Mouse (Mus musculus): Measurements from ENCODE around the gene Gprin2.
A peak's percentile ranks its signal among the peaks of the same experiment; 100 is the strongest.

Gprin2 gene

GRCm38 (mm10) chr14:34201231-34202035 lies at the start of gene Gprin2:
Gene Gprin2, minus strand, starts transcription at chr14:34201653.
- no peak for DNase-seq (ENCODE audit: extremely low spot score, low read depth, low spot score)

GRCm38 (mm10) chr14:34240676-34241075 lies 39.2 kb upstream of the Gprin2 start:
- DNase-seq (ENCODE audit: extremely low spot score, low read depth, low spot score), result no peak

GRCm38 (mm10) chr14:34240263-34240662 lies 38.8 kb upstream of the Gprin2 start:
- no peak for DNase-seq (ENCODE audit: extremely low spot score, low read depth, low spot score)

GRCm38 (mm10) chr14:34234630-34235380 lies 33.4 kb upstream of the Gprin2 start:
- DNase-seq (ENCODE audit: extremely low spot score, low read depth, low spot score), result peak; percentile 22

- no peak for DNase-seq (ENCODE audit: extremely low spot score, low read depth, low spot score)
Measured at GRCm38 (mm10) chr14:34233846-34234245, 32.4 kb upstream of the Gprin2 start.

GRCm38 (mm10) chr14:34232866-34233680 lies 31.6 kb upstream of the Gprin2 start:
- no peak for DNase-seq (ENCODE audit: extremely low spot score, low read depth, low spot score)

GRCm38 (mm10) chr14:34232340-34232739 lies 30.9 kb upstream of the Gprin2 start:
- no peak for DNase-seq (ENCODE audit: extremely low spot score, low read depth, low spot score)

- no peak for DNase-seq (ENCODE audit: extremely low spot score, low read depth, low spot score)
Measured at GRCm38 (mm10) chr14:34228830-34229506, 27.5 kb upstream of the Gprin2 start.

- no peak for DNase-seq (ENCODE audit: extremely low spot score, low read depth, low spot score)
Measured at GRCm38 (mm10) chr14:34227981-34228380, 26.5 kb upstream of the Gprin2 start.

GRCm38 (mm10) chr14:34226566-34226965 lies 25.1 kb upstream of the Gprin2 start:
- no peak for DNase-seq (ENCODE audit: extremely low spot score, low read depth, low spot score)

- DNase-seq (ENCODE audit: extremely low spot score, low read depth, low spot score), result no peak
Measured at GRCm38 (mm10) chr14:34225986-34226385, 24.5 kb upstream of the Gprin2 start.

- no peak for DNase-seq (ENCODE audit: extremely low spot score, low read depth, low spot score)
Measured at GRCm38 (mm10) chr14:34223362-34223898, 22.0 kb upstream of the Gprin2 start.

GRCm38 (mm10) chr14:34221416-34222077 lies 20.1 kb upstream of the Gprin2 start:
- no peak for DNase-seq (ENCODE audit: extremely low spot score, low read depth, low spot score)

GRCm38 (mm10) chr14:34220426-34220825 lies 19.0 kb upstream of the Gprin2 start:
- DNase-seq (ENCODE audit: extremely low spot score, low read depth, low spot score), result no peak

- DNase-seq (ENCODE audit: extremely low spot score, low read depth, low spot score), result no peak
Measured at GRCm38 (mm10) chr14:34219786-34220198, 18.3 kb upstream of the Gprin2 start.

- DNase-seq (ENCODE audit: extremely low spot score, low read depth, low spot score), result no peak
Measured at GRCm38 (mm10) chr14:34219295-34219694, 17.8 kb upstream of the Gprin2 start, which contains the start of gene Syt15. Gene Syt15, plus strand, starts transcription at chr14:34219595.

- no peak for DNase-seq (ENCODE audit: extremely low spot score, low read depth, low spot score)
Measured at GRCm38 (mm10) chr14:34215451-34216127, 14.1 kb upstream of the Gprin2 start.

GRCm38 (mm10) chr14:34209942-34210341 lies 8.5 kb upstream of the Gprin2 start:
- DNase-seq (ENCODE audit: extremely low spot score, low read depth, low spot score), result no peak

GRCm38 (mm10) chr14:34209080-34209479 lies 7.6 kb upstream of the Gprin2 start:
- DNase-seq (ENCODE audit: extremely low spot score, low read depth, low spot score), result no peak

Data from hindlimb bud, embryonic 11.5 days (tissue).